Mouse (Mus musculus) spleen, postnatal 4 days (tissue): ENCODE measurements around the gene Nmnat2.
A peak's percentile ranks its signal among the peaks of the same experiment; 100 is the strongest.

ENCODE experiments used
- DNase-seq, 2 experiments: peaks; one replicate each; pipeline ENCODE4 v3.0.0; 2022; ENCODE audit warnings: low spot score in 2 of 2

The Nmnat2 gene

DNA sequence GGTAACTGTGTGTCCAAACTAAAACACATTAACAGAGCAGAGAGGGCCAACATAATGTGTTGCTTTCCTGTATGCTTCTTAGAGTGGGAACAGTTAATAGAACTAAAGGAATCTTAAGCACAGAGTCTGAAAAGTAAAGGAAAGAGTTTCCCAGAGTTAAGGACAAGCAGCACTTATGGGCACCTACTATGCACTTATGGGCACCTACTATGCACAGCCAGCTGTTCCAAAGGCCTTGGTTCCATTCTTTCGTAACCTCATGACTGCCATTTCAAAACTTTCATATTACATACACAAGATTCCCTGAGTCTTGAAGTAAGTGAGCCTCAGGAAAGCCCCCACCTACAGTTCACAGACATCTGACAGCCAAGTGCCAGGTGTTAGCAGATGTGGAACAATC is 64.3 kb downstream of the Nmnat2 start:
- no peak for DNase-seq

DNA sequence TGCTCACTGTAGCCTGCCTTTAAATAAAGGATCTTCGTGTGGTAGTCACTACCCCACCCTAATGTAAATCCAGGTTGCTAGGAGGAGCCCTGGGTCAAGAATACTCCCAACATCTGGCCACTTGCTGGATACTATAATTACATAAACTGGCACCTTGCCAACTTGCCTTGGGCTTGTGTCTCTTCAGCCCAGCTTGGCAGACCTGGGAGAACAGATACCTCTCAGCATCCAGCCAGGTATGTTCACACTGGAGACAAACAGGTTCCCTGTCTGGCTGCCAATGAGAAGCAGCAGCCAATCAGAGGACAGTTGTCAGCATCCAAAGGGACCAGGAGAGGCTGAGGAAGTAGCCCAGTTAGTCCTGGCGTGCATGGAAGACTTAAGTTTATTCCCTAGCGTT is 64.8 kb downstream of the Nmnat2 start:
- DNase-seq = no peak

DNA sequence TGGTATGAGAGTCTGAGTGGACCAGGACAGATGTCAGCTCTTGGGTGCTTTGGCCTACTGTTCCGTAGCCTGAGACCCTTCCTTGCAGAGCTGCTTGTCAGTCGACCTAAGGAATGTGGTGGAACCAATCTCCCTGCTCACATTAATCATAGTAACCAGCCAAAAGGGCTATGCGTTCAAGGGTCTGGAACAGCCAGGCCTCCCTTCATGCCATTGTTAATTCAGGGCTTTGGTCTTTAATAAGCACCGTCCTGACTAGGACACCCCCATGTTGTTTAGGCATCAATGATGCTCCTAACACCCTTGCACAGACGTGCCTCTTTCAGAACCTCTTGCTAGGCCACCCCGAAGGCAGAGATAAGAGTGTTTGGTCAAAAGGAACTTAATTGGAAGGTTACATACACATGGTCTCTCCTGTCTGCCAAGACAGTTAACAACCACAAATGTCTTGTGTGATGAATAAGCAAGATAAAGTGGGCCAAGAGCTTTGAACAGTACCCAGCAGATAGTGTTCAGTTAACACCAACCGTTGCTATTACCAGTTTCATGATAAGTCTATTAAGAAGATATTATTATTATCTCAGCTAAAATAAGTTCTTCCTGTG is 66.3 kb downstream of the Nmnat2 start:
- DNase-seq = no peak

DNA sequence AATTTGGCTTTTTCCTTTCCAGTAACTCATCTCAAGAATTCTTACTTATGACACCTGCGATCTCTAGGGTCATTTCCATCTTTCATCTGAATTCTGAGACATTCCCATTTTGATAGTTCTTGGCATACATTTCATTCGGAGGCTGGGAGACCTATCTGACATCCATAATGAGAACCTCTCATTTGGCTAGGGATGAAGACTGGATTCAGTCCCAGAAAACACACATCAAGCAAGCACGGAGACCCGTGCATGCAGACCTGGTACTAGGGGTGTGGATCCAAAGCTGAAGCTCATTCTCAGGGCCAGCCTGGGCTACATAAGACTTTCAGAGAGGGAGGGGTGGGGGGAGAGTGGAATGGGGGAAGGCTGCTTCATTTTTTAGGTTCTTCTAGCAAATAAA is 68.2 kb downstream of the Nmnat2 start:
- no peak for DNase-seq

DNA sequence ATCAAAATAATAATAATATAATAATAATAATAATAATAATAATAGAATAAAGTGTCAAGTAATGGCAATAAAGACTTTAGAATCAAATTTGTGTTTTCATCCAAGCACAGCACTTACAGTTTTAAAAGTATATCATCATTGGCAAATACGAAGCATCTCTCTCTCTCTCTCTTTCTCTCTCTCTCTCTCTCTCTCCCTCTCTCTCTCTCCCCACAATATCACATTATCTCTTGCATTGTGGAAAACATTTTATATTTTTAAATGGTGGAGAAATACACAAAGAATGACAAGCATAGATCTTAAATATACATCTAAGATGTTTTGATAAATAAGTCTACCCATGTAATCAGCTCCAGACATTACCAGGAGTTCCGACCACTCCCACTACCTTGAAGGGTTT is 69.1 kb downstream of the Nmnat2 start:
- no peak for DNase-seq

DNA sequence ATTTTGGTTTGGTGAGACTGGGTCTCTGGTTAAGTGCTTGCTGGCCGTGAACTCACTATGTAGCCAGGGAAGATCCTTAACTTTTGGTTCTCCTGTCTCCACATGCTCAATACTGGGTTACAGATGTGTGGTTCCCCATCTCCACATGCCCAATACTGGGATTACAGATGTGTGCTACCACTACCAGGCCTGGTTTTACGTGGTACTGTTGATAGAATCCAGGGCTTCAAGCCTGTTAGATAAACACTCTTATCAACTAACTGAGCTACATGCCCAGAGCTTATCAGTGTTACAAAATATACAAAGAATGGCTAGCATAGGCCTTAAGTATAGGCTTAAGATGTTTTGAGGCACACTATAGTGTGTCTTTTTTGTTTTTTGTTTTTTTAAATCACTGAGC is 69.7 kb downstream of the Nmnat2 start:
- DNase-seq = no peak

DNA sequence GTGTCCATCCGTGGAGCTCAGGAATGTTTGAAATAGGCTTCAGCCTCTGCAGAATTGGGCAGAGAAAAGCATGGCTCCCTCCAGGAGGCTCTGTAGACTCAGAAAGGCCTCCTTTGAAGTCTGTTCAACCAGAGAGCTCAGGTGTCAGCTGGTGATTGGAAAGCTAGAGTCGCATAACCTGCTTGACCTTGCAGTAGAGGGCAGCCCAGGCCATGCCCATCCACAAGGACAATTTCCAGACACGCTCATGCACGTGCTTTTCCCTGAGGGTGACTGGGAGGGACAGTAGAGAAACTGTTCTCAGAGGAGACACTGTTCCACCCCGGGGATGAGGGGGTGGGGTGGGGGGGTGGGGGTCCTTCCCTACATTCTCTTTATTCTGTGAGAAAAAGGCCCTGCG is 76.6 kb downstream of the Nmnat2 start:
- no peak for DNase-seq

DNA sequence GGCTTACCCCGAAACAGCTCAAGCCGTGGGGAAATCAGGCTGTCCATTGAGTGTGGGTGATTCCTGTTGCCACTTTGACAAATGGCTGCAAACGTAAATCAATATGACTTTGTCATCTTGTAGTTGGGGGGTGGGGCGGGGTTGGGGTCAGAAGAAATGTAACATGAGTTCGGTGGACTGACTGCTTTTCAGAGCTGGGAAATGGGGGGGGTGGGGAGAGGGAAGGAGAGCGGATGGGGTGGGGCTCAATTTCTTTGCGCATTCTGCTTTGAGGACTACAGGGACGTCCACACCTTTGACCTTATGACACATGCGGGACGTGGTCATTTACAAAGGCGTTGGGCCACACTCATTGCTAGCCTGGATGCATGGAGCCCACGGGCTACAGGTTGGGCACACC is 77.2 kb downstream of the Nmnat2 start:
- no peak for DNase-seq

DNA sequence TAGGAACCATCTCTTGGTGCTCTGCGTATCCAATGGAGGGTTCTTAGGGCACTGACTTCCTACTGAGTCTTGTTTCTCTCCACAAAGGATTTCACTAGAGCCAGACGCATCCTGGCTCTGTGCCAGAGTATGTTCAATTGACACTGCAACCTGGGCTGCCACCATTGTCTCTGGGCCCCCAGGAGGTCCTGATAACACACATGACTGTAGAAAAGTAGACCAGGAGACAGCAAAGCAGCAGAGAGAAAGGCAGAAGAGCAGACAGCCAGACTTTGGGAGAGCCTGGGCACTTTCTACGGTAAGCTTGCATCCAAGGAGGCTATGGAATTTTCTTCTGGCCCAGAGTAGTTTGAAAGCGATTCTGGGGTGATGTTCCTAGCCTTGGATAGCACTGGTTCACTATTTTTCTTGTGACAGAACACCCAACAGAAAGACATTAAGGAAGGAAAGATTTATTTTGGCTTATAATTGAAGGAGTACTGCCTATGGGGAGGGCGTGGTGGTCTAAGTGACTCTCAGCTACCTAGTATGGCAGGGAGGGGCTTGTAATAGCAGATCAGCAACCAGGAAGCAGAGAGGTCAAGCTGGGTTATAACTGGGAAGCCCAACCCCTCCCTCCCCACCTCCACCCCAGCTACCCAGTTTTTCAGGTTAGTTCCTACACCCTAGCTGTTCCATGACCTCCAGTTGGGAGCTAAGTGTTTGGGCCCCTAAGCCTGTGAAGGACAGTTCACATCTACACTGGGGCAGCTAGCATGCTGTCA is 78.5 kb downstream of the Nmnat2 start:
- DNase-seq = no peak

DNA sequence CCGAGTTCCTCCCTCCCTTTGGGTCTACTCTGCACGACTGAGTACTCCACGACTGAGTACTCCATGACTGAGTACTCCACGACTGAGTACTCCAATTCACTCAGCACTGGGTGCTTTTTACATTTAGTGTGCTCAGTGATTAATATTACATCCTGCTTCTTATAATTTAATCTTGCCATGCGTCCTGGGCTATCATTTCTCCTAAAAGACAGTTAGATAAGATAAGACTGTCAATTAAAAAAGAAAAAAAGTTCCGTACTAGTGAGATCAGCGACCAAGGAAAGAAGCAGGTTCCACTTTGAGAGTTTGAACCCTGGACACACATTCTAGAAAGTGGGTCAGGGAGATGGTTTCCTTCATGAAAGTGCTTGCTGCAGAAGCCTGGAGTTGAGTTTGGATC is 79.3 kb downstream of the Nmnat2 start:
- no peak for DNase-seq

DNA sequence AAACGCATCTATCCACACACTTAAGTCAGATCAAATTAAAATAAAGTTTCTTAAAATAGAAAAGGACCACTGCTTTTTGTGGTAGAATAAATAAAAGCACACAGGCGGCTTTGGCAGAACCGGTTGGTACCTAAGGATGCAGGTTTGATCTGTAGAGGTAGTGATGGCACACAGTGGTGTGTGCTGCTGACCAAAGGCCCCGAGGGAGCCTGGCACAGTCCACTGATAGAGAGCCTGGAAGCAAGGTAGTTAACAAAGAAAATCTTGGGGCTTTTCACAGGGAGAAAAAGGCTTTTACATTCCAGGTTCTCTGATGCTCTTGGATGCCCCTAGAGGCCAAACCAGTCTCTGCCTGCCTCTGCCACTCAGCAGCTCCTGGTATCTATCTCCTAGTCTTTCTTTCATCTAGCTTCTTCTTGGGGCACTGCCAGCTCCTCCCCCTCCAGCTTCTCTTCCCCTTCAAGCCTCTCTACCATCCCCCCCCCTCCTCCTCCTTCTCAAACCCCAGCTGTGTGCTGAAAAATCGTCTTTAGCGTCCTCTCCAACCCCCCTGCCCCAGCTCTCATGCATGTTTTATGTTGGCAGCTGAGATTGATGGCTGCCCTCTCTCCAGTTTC is 80.6 kb downstream of the Nmnat2 start:
- DNase-seq = peak; percentile 32 to 65

DNA sequence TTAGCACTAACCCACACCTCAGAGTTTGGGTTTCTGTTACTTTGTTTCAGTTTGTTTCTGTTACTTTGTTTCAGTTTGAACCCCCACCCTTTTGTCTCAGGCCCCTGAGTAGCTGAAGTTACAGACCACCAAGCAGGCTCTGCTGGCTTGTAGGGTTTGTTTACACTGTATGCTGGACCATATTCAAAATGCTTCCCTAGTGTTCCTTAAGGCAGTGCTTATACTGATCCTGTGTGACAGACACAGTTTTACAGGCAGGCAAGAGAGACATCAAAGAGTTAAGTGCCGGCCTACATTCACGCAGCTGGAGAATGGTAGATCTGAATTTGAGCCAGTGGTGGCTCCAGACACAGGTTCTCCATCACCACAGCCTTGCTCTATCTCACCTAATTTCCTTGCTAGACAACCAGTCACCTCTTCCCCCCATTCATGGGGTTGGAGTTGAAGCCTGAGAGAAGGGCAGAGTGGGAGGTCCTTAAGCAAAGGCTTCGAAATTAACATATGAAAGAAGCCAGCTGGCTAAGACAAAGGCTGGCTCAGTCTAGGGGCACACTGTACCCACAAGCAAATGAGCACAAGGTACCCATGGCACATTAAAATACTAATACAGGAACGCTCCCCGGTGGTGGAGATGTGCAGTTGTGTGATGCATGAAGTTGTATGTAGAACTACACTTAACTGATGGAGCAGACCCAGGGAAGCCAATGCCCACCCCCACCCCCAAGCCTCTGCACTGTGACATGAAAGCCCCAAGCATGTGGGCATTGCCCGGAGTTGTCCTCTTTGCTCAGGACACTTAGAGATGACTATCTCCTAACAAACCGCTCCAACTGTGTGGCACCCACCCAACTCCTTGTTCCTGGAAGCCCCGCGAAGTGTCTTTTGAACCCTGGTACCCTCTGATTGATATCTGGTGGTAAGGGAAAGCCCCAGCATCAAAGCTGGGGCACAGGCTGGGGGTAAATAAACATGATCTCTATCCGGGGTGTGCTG is 82.9 kb downstream of the Nmnat2 start:
- DNase-seq = no peak

DNA sequence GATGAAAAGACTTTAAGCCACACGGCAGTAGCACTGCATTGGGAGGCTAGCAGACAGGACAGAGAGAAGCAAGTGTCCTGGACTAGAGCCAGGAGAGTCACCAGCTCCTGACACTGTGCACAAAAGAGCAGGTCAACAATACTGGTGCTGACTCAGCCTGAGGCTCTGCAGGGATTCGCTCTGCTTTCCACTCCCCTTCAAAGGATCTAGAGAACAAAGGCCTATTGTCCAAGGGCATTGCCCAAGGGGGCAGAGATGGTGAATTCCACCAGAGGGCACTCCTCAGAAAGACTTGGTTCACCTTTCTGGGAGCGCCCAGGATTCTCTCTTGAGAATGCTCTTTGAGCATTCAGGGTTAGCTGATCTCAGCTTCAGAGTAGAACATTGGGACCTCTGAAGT is 85.3 kb downstream of the Nmnat2 start:
- DNase-seq = no peak

DNA sequence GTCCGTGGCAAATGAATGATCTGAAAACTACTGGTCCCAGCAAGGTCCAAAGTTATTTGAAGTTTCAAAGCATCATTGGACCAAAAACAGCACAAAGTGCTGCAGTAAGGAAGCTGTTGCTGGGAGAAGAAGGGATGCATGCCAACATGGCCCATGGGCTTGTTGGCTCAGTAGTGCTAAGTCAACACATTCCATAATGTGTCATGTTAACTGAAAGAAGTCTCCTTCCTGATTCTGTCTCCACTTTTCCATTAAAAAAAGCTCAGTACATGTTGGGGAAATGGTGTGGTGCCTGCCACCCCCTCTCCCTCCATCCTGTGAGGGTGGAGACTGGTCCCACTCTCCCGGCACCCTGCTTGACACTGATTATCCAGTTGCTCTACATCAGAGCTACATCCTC is 86.3 kb downstream of the Nmnat2 start:
- DNase-seq = no peak

DNA sequence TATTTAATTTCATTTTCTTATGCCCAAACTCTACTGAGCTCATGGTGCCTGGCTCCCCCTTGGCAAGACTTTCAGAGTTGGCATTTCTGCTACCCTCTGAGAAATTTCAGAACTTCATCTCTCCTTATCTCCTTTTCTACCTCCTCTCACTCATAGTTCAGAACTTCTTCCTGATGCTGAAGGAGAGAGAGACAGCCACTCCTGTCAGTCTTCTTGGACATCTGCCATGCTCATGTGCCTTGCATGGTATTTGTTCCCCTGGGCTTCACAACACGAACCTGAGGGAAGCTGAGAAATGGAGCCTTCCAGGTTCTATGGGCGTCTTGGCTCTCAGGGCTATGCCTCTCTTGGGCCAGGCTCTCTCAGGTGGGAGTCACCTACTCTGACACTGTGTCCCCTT is 87.5 kb downstream of the Nmnat2 start:
- no peak for DNase-seq

DNA sequence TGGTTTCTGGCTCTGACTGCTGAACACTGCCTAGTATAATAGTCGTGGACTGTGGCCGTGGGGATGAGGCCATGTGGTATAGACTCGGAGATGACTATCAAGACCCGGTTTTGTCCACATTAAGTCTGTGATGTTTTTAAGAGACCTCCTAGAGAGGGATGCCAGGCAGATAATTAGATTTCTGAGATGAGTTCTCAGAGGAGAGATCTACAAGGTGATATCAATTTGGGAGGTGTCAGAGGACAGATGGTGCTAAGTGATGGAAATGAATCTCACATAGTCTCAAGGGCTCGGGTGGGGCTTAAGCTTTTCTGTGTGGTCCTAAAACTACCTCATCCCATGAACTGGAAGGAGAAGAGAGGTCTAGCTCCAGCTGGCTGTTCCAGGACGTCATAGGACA is 88.5 kb downstream of the Nmnat2 start:
- no peak for DNase-seq

DNA sequence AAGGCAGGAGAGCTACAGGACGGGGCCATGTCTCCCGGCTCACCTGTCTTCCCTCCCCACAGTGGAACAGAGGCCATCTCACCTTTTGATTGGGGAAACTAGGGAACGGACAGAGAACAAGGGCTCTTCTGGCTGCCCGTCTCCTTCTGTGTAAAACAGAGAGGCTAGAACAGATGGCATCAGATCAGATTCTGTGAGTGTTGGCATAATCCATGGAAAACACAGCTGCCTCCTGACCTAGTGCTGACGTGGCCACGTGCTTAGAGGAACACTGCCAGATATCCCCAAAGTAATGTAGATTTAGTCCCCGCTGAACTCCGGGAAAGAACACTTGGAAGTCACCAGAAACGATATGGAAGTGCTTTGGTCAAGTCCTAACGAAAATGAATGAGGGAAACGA is 90.6 kb downstream of the Nmnat2 start:
- no peak for DNase-seq

DNA sequence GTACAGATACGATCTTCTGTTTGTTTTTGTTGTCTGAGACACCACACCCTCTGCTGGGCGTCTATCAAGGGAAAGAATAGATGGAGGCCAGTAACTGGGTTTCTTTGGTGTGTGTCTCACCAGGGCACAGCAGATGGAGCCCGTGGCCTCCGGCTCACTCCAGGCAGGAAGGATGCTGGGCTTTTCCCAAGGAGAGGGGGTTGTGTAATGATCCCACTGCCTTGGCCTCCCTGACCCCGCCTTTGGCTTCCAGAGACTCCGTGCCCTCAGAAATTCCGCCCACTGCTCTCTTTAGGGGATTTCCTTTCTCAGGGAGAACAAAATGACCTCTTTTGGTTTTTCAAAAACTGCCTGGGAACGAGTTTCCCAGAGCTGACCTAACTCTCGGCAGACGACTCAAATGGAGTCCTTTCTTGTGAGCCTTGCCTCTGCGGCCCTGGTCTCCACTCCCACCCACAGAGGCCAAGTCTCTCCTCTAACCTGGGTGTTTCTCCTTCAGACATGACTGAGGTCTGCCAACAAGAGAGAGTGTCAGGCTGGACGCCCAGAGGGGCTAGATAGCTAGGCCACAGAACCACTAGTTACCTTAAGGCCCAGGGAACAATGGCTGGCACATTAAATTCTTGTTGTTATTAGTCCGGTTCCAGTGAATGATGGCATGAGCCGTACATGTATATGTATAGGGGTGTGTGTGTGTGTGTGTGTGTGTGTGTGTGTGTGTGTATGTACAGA is 93.5 kb downstream of the Nmnat2 start:
- DNase-seq = peak in 1 of 2 experiments; percentile 17

DNA sequence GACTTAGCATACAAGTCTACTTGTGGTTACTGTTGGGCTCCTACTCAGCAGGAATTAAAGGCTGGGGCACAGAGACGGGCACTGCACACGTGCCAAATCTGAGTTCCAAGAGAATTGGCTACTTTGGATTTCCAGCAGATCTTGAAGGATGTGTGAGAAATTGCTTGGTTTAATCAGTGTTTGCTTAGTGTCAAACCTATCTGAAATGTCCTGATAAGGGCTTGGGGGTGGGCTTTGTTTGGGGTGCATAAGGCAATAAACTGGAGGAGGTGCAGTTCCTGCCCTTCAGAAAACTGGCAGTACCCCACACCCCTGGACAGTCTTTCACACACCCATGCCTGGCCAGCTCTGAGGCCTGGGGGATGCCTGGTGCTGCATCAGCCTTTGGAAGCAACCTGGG is 94.7 kb downstream of the Nmnat2 start:
- DNase-seq = no peak

DNA sequence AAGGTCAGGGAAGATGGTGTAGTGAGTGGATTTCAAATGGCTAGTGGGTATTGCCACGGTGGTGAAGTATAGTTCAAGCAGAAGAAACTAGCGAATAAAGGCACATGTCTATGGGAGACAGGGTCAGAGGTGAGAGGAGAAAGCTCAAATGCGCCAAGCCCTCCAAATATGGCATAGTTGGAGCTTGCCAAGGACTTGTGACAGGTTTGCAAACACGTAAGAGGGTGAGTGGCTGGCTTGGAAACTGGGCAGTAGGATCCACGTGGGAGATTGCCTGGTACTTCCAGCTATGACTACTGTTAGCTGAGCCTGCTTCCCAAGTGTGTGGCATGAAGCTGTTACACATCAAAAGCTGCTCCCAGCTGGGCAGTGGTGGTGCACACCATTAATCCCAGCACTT is 96.7 kb downstream of the Nmnat2 start:
- DNase-seq = no peak

DNA sequence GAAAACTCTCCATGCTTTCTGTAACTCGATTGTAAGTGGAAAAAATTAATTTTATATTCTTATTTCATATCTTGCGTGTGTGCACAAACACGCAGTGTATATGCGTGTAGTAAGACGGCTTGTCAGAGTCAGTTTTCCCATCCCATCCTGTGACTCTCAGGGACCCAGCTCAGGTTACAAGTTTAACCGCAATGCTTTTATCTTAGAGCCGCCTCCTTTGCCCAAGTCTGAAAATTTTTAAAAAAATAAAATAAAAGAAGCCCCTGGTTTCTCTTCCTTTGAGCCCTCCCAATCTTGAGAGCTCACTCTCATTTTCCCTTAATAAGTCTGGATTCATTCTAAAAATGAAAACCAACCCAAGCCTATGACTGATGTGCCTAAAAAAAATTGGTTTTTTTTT is 98.8 kb downstream of the Nmnat2 start:
- no peak for DNase-seq
